Mouse (Mus musculus) v-Abl transformed pro-B cells (cell line): ENCODE data around the gene Lrrc4.

Experiments used
- in situ Hi-C, 2 experiments: fragments of 400-800 bp; cut with MboI; formaldehyde crosslinking; loops; one replicate each; pipeline ENCODE4 v1.15.1; 2025; ENCODE audit not compliant: unreplicated experiment in 2 of 2

Gene Lrrc4

DNA sequence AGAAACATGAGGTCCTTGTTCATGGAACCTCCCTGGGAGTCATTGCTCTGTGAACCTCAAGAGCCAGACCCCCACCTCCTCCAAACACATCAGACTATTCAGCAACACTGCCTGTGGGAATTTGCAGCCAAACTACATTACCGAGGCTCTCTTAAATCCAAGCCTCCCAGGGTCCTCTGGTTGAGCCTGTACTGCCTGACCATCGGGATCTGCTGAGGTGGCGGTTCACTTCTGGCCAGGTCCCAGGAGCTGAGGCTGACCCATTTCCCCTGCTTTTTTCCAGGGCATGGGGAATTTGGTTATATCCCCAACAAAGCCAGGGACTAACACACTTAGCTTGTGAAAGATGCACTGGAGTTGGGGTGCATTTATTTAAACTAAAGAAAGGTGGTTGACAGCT is 4.0 kb downstream of the Lrrc4 start:
- in situ Hi-C loops, result no loop called here

DNA sequence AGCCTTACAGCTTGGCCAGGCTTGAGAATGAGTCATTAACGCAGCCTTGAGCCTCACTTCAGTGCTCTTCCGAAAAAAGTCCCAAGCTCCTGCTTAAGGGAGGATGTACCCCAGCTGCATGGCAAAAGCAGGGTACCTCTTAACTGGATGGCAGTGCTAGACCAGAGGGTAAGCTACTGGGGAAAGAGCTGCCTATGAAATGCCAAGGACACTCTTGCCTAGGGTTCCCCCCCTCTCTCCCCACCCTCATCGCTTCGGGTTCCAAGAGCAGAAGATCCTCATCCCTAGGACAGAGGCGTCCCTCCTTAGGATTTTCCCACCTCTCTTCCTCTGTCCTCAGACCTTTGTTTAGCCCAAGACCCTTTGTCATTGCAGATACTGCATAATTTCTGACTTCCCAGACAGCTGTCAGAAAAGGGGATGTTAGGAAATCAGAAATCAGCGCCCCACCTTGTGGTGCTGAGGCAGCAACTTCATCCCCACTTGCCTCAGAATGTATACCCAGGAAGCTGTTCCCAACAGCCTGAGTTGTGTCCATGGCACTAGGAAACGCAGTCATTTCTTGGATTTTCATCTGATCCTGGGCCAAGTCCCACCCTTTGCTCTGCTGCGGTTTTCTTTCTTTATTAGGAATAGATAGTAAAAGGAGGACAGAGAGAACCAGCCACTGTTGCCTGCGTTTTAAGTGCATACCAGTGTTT is 4.7 kb downstream of the Lrrc4 start:
- in situ Hi-C loops, result no loop called here

- in situ Hi-C loops, result no loop called here
Observed at GRCm38 (mm10) chr6:28825894-28826293, 5.7 kb downstream of the Lrrc4 start.

- in situ Hi-C loops, result no loop called here
Observed at GRCm38 (mm10) chr6:28823802-28824201, 7.7 kb downstream of the Lrrc4 start.

- in situ Hi-C loops, result no loop called here
Observed at GRCm38 (mm10) chr6:28823375-28823774, 8.2 kb downstream of the Lrrc4 start.

DNA sequence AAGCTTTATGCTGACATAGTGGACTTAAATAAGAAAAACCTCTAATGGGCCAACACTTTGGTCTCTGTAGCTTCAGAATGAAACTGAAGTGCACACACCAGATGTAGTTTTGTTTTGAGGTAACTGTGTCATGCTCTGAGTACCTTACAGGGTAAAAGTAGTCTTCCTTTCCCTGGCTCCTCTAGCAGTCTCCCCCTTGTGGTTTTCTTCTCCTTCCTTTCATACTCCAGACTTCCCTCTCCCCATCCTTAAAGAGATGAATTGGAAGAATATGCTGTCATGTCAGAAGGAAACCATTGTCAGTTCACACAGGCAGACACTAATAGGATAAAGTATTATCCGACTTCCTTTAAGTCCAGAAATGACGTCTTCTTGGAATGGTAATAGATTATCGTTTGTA is 9.3 kb downstream of the Lrrc4 start:
- in situ Hi-C loops, result no loop called here

DNA sequence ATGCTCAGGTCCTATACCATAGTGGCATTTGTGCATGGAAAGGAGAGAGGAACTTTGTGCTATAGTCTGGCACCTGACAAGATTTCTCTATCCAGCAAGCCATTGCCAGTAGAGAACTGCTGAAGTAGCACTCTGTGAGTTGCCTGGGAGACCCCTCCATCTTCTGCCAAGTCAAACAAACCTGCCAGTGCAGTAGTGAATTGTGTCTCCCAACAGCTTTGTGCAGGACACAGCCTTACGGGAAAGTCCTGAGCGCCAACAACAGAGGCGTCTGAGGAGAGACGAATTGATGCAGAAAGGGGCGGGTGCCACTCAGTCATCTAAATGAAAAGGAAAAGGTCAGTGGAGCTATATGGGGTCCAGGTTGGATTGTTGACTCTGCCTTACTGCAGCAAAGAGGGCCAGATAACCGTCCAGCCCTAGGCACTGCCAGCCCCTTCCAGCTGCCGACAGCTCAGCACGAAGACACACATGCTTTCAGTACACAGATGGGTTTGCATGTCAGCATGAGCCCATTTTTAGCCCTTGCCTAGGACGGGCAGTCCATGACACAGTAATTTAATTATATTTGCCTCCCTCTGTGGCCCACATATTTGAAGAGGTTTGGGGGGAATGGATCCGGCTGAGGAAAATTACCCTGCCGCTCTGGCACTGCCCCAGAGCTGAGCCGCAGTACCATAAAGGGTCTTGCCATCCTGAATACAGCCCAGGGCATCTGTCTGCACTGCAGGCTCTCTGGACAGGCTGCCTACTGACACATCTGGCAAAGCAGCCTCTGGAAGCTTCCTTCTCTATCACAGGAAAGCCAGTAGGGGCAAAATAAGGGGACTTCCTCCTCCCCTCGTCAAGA is 11.8 kb downstream of the Lrrc4 start:
- in situ Hi-C loops, result no loop called here

DNA sequence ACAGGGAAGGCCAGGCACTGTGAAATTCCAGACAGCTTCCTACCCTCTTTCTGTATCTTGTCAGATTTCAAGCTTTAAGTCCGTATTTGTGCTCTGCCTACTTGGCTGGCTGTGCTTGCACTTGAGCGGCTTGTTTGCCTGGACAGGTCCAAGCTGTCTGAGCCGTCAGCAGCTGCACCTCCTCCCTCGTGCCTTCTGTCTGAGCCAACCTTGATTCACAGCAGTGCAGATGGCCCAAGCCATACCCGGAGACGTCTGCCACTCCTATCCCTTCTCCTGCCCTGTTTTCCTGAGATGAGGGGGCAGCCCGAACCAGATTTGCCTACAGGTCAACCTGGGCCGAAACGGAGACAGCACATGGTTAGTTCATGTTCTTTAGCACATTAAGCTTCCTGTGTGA is 14.5 kb downstream of the Lrrc4 start:
- in situ Hi-C loops, result no loop called here

GRCm38 (mm10) chr6:28814895-28815294 is 16.7 kb downstream of the Lrrc4 start:
- in situ Hi-C loops, result no loop called here

- in situ Hi-C loops, result no loop called here
Observed at GRCm38 (mm10) chr6:28813057-28813456, 18.5 kb downstream of the Lrrc4 start.

DNA sequence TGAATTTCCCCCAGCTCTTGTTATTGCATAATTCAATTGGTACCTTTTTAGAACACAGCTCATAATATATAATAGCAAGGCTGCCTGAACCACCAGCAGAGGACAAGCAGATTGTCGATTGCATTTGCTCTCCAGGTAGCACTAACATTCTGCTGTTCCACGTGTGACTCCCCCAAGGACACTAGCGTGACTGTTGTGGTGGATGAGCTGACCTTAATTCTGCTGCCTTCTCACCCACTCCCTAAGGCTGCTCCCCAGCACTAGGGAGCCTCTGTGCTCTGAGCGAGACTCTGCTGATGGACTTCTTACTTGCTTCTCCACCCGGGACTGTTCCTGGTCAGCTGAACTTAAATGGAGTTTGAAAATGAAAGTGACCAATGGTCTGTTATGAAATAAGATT is 26.8 kb downstream of the Lrrc4 start:
- in situ Hi-C loops, result no loop called here

DNA sequence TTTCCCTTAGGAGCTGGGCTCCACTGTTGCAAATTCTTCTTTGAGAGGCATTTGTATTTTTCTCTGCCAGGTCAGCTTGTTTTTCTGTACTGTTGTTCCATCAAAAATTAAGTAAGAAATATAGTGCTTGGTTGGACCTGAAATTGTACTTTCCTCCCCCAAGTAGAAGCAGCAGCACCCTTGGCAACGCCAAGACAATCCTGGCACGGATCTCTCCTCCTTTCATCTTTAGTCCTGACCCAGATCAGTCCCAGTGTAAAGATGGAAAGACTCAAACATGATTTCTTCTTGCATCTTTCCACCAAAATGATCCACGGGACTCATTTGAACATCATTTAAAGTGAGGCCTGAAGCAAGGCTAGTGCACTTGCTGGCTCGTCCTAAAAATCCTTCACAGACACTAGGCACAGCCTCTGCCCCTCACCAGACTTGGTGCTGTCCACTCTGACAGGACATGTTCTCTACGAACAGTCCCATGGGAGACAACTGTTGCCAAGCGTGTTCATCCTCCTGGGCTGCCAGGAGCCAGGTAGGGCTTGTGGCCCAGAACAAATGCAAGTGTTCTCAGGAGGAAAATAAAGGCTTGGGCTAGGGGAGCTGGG is 27.8 kb downstream of the Lrrc4 start:
- in situ Hi-C loops, result no loop called here

- in situ Hi-C loops, result no loop called here
Observed at GRCm38 (mm10) chr6:28800976-28801375, 30.6 kb downstream of the Lrrc4 start.

GRCm38 (mm10) chr6:28799818-28800217 is 31.7 kb downstream of the Lrrc4 start:
- in situ Hi-C loops, result no loop called here

GRCm38 (mm10) chr6:28795792-28796515 is 35.6 kb downstream of the Lrrc4 start:
- in situ Hi-C loops, result no loop called here

GRCm38 (mm10) chr6:28795380-28795779 is 36.2 kb downstream of the Lrrc4 start:
- in situ Hi-C loops, result no loop called here

GRCm38 (mm10) chr6:28791809-28792208 is 39.7 kb downstream of the Lrrc4 start:
- in situ Hi-C loops, result no loop called here

DNA sequence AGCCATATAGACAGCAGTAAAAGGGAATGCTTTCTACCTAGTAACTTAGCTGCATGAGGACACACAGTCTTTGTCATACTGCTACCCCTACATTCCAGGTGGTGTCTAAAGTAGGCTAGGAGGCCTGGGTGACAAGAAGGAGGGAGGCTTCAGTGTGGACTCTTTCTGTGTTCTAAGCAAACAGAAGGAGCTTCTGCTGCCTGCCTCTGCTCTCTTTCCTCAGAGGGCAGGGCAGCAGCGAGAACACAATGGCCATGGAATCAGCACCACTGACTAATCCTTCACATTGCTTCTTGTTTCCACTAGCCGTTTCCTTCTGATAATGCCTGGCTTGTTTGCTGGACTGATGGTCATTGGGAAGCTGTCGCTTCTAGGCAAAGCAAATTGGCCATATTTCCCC is 40.4 kb downstream of the Lrrc4 start:
- in situ Hi-C loops, result no loop called here

- in situ Hi-C loops, result no loop called here
Observed at GRCm38 (mm10) chr6:28789685-28790084, 41.9 kb downstream of the Lrrc4 start.

DNA sequence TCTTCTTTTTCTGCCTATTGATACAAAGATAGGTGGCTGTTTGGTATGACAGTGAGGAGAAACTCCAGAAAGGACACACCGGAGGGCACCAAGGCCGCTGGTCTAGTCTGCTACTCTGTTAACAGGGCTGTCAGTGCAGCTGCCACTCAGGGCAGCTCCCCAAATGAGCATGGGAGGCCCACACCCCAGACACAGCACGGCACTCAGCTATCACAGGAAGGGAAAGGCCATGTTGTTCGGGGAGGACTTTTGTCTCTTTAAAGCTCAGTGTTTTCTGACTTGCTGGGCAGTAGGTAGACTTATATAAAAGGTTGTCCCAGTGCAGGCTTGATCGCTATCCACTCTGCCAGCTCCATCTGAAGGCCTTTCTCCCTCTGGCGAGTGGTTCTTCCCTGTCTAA is 44.4 kb downstream of the Lrrc4 start:
- in situ Hi-C loops, result no loop called here

DNA sequence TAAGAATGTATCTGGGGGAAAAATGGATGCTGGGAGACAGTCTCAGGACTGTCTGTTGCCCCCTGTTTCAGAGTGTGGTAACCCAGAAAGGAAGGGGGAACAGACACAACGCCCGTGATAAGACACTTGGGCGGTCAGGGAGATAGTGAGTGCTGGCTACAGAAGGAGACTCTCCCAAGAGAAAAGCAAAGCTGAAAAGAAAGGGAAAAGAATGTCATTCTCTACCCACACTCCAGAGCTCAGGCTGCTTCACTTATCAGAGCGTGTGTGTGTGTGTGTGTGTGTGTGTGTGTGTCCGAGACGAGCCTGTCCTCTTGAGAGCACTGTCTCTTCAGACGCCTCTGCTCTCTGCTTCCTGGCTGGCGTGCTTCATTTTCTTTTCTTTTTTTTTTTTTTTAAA is 45.8 kb downstream of the Lrrc4 start:
- in situ Hi-C loops, result no loop called here
